Mouse (Mus musculus): ENCODE results near the gene Marveld2.

Marveld2 gene

DNA sequence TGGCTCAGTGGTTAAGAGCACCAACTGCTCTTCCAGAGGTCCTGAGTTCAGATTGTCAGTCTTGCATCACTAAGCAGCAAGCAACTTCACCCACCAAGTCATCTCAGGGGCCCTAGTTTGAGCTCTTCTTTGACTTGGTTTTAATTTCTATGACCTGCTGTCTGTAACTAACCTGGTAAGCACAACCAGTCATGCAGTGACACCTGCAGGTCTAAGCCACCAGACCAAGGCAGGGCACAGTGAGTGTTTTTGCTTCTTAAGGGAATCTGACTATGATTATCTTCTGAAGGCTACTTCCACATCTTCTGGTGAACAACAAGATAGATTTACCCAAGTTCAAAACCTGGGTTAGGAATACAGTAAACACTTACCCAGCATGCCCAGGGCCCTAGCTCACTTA is 36.8 kb downstream of the Marveld2 start:
- no peaks in the 10 kb centered on the region for H3K36me3 ChIP-seq (ENCODE audit: control insufficient read depth, insufficient read depth, low read length, poor library complexity, severe bottlenecking)
- DNase-seq (ENCODE audit: low read depth, low spot score): no peak
- no peaks in the 10 kb centered on the region for H3K27me3 ChIP-seq (ENCODE audit: control insufficient read depth, insufficient read depth, low read length, poor library complexity, severe bottlenecking)

GRCm38 (mm10) chr13:100579220-100579619 is 37.6 kb downstream of the Marveld2 start:
- Histone ChIP-seq H3K27me3 (ENCODE audit: control insufficient read depth, insufficient read depth, low read length, poor library complexity, severe bottlenecking) (no peaks in the 10 kb centered on the region), H3K36me3 (ENCODE audit: control insufficient read depth, insufficient read depth, low read length, poor library complexity, severe bottlenecking) (no peaks in the 10 kb centered on the region)
- no peak for DNase-seq (ENCODE audit: low read depth, low spot score)

DNA sequence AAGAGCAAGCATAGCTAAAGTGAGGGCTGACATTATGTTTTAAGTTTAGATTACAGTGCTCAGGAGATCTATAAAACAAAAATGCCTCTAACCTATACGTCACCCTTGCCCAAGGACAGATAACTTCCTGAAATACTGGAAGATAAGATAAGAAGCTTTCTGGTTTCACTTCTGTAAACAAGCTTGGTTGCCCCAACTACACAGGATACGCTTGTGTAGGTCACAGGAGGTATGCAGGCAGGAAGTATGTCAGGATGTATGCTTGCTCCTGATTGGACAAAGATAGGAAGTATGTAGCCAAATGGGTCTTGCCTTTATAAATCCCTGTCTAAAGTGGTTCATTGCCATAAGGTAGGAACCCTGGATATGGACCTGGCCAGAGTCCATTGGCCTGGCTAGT is 40.8 kb downstream of the Marveld2 start:
- no peaks in the 10 kb centered on the region for H3K36me3 ChIP-seq (ENCODE audit: control insufficient read depth, insufficient read depth, low read length, poor library complexity, severe bottlenecking)
- peak; percentile 88 for DNase-seq (ENCODE audit: low read depth, low spot score)

DNA sequence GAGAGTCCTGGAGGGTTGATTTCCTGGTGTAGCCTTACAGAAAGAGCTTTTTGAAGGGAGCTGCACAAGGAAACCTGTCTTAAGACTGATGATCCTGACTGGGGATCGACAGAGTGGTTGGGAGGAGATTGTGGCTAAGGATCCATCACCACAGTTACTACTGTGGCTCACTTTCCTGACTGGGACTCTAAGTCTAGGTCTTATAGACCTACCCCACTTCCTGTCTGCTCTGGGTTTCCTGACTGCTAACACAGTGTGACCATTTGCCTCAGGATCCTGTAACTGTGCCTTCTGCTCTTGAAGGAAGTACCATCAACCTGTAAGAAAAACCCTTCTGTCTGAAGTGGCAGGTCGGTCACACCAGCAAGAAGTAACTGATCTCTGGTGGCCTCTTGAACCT is 46.1 kb downstream of the Marveld2 start:
- H3K36me3 ChIP-seq (ENCODE audit: control insufficient read depth, insufficient read depth, low read length, poor library complexity, severe bottlenecking): no peaks in the 10 kb centered on the region
- H3K27me3 ChIP-seq (ENCODE audit: control insufficient read depth, insufficient read depth, low read length, poor library complexity, severe bottlenecking): no peaks in the 10 kb centered on the region
- no peak for DNase-seq (ENCODE audit: low read depth, low spot score)

More for the DNA sequence above, 40.8 kb downstream of the Marveld2 start:
- no peaks in the 10 kb centered on the region for H3K27me3 ChIP-seq (ENCODE audit: control insufficient read depth, insufficient read depth, low read length, poor library complexity, severe bottlenecking)

DNA sequence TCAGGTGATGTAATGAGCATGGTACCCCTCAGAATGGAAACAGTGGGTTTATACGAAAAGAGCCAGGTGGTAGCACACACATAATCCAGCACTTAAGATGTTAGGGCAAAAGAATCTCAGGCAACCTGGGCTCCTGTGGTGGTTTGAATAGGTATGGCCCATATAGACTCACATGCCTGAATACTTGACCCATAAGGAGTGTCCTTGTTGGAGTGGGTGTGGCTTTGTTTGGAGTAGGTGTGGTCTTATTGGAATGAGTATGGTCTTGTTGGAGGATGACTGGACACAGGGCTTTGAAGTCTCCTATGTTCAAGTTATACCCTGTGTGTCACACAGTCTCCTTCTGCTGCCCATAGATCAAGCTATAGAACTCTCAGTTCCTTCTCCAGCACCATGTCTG is 48.4 kb downstream of the Marveld2 start:
- Histone ChIP-seq H3K27me3 (ENCODE audit: control insufficient read depth, insufficient read depth, low read length, poor library complexity, severe bottlenecking) (no peaks in the 10 kb centered on the region), H3K36me3 (ENCODE audit: control insufficient read depth, insufficient read depth, low read length, poor library complexity, severe bottlenecking) (no peaks in the 10 kb centered on the region)
- no peak for DNase-seq (ENCODE audit: low read depth, low spot score)

- Histone ChIP-seq H3K27me3 (ENCODE audit: control insufficient read depth, insufficient read depth, low read length, poor library complexity, severe bottlenecking) (no peaks in the 10 kb centered on the region; the same call in 1 of the 2 replicates), H3K36me3 (ENCODE audit: control insufficient read depth, insufficient read depth, low read length, poor library complexity, severe bottlenecking) (no peaks in the 10 kb centered on the region)
- no peak for DNase-seq (ENCODE audit: low read depth, low spot score)
Observed at GRCm38 (mm10) chr13:100559449-100559848, 57.3 kb downstream of the Marveld2 start.

DNA sequence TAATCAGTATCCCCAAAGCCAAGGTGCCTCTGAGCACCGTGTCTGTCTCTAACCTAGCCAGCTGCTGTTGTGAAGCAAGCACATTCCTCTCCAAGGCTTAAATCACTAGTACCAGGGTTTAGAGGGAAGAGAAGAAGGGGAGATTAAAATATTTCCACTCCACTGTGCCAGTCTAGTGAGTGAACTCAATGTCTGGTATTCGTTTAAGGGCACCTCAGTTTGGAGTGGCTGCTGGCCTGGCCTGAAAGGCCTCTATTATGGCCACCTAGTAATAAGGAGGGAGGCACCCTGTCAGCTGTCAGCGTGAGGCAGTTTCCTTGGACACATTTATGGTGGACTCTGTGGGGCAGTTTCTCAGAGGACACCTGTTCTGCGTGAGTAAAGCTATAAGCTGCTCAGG is 59.8 kb downstream of the Marveld2 start:
- DNase-seq (ENCODE audit: low read depth, low spot score): no peak
- no peaks in the 10 kb centered on the region for H3K36me3 ChIP-seq (ENCODE audit: control insufficient read depth, insufficient read depth, low read length, poor library complexity, severe bottlenecking)
- H3K27me3 ChIP-seq (ENCODE audit: control insufficient read depth, insufficient read depth, low read length, poor library complexity, severe bottlenecking): no peaks in the 10 kb centered on the region; the same call in 1 of the 2 replicates

DNA sequence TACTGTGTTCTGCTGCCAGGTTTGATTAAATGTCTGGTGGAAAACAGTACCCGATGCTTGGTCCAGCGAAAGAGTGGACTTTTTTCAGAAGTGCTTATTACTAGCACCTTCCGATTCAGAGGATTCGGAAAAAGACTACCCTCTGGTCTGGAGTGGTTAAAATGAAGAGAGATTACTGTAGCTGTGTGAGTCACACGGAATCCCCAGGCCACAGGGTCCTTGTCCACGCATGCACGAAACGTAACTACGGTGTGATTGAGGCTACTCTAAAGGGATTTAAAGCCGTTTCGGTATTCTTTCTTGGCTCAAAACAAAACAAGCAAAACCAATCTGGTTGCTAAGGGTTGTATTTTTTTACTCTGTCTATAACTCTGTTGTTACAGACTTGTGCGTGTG is 63.7 kb downstream of the Marveld2 start:
- peak; percentile 13 for DNase-seq (ENCODE audit: low read depth, low spot score)
- H3K36me3 ChIP-seq (ENCODE audit: control insufficient read depth, insufficient read depth, low read length, poor library complexity, severe bottlenecking): no peaks in the 10 kb centered on the region

GRCm38 (mm10) chr13:100552369-100553041 is 64.3 kb downstream of the Marveld2 start, which contains the start of gene Ocln:
Ocln (minus strand) TSS chr13:100552718.
- DNase-seq (ENCODE audit: low read depth, low spot score): peak; percentile 14
- Histone ChIP-seq H3K36me3 (ENCODE audit: control insufficient read depth, insufficient read depth, low read length, poor library complexity, severe bottlenecking) (no peaks in the 10 kb centered on the region), H3K27me3 (ENCODE audit: control insufficient read depth, insufficient read depth, low read length, poor library complexity, severe bottlenecking) (no peaks in the 10 kb centered on the region)

More for the DNA sequence above, 63.7 kb downstream of the Marveld2 start:
- H3K27me3 ChIP-seq (ENCODE audit: control insufficient read depth, insufficient read depth, low read length, poor library complexity, severe bottlenecking): no peaks in the 10 kb centered on the region; the same call in 1 of the 2 replicates

DNA sequence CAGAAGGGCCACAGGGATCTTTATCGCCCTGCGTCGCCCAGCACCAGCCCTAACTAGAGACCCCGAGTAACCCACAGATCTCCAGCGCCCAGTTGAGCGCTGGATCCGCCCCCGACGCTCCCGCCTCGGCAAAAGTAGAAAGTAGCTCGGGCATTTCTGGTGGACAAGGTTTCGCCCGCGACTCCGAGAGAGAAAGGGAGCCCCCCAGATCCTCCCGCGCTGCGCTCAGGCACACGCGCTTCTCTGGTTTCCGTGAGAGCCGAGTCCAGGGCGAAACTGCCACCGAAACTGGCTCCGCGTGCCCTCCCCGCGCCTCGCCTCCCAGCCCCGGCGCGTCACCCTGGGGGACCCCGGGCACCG is 64.8 kb downstream of the Marveld2 start:
- H3K27me3 ChIP-seq (ENCODE audit: control insufficient read depth, insufficient read depth, low read length, poor library complexity, severe bottlenecking): no peaks in the 10 kb centered on the region
- no peaks in the 10 kb centered on the region for H3K36me3 ChIP-seq (ENCODE audit: control insufficient read depth, insufficient read depth, low read length, poor library complexity, severe bottlenecking)
- DNase-seq (ENCODE audit: low read depth, low spot score): peak; percentile 25

- no peaks in the 10 kb centered on the region for H3K36me3 ChIP-seq (ENCODE audit: control insufficient read depth, insufficient read depth, low read length, poor library complexity, severe bottlenecking)
- peak; percentile 11 for DNase-seq (ENCODE audit: low read depth, low spot score)
- no peaks in the 10 kb centered on the region for H3K27me3 ChIP-seq (ENCODE audit: control insufficient read depth, insufficient read depth, low read length, poor library complexity, severe bottlenecking)
Observed at GRCm38 (mm10) chr13:100551371-100552008, 65.3 kb downstream of the Marveld2 start.

GRCm38 (mm10) chr13:100547269-100547668 is 69.5 kb downstream of the Marveld2 start:
- Histone ChIP-seq H3K27me3 (ENCODE audit: control insufficient read depth, insufficient read depth, low read length, poor library complexity, severe bottlenecking) (no peaks in the 10 kb centered on the region), H3K36me3 (ENCODE audit: control insufficient read depth, insufficient read depth, low read length, poor library complexity, severe bottlenecking) (no peaks in the 10 kb centered on the region)
- no peak for DNase-seq (ENCODE audit: low read depth, low spot score)

Data from splenic B cell, adult 2 months (primary cell).